Mouse (Mus musculus): ENCODE results near the gene Upf3a.
A peak's percentile ranks its signal among the peaks of the same experiment; 100 is the strongest.
"Not testable (repeated sequence)": the region's sequence is repeated elsewhere in the genome, so short reads cannot be mapped to it uniquely, and the experiment has no call there.

The Upf3a gene

DNA sequence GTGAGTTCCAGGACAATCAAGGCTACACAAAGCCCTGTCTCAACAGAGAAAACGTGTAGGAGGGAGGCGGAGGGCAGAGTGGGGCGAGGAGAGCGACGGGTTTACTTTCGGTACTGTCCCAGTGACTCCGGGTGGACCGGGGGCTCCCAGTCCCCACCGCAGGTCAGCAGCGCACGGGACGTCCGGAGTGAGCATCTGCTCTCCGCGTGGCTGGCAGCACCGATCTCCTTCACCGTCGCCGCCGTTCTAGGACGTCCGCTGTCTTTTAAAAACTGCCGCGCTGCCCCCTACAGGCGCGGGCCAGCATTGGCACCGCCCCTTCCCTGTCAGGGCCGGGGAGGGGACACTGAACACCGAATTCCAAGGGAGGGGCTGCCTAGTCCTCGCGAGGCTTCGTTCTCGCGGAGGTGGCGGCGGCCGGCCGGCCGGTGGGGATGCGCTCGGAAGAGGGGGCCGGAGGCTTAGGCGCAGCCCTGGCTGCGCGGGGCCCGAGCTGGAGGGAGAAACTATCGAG is at the start of gene Upf3a:
Gene Upf3a (plus strand): TSS at position 366 of the 514 bp plus-strand sequence.
- DNase-seq (ENCODE audit: low read depth, low spot score): peak; percentile 82

DNA sequence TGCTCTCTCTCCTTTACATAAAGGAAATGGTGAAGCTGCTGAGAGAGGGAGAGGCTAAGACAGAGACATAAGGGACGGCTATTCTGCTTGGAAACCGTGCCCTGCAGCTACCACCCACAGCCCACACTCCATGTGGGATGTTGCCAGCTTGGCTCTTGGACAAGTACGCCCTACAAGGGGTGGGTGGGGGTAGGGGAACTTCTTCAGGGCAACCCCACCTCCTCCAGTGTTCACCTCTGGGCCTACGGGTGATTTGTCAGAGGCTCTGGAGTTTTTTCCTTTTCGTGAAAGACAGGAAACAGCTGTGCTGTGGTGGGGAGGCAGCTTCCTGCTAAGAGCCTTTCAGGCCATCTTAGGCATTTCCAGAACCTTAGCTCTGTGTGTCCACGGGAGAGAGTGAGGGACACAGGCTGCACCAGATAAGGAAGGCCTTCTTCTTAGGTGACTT is 45.1 kb upstream of the Upf3a start:
- no peak for DNase-seq (ENCODE audit: low read depth, low spot score)

DNA sequence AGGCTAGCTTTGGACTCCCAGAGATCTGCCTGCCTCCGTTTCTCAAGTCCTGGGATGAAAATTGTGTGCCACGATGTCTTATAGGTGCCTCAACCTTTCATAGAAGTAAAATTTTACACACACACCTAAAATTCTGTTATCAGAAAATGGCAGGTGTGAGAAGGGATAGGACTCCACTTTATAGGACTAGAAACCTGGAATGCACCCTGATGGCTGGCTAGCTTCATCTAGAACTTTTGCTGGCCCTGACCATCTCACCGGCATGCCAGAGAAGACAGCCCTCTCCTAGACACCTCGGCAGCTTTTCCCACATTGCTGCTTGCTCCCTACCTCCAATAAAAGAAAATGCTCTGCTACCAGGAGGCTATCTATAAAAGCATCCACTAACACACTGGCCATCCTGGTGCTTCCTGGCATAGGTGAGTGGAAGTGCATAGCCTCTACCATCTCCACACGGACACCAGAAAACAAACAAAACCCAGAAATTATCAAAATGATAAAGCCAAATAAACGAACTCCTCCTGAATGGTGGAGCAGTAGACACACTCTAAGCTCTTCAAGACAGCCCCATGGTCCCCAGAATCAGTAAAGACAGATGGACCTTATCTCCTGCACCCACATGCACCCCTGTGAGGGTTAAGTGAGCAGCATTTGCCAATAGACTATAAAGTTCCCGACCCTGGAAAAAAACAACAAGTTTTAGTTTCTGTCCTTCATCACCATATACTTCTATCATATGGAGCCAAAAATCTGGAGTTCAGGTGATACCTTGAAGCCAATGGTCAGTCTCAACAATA is 44.4 kb upstream of the Upf3a start:
- no peak for DNase-seq (ENCODE audit: low read depth, low spot score)

DNA sequence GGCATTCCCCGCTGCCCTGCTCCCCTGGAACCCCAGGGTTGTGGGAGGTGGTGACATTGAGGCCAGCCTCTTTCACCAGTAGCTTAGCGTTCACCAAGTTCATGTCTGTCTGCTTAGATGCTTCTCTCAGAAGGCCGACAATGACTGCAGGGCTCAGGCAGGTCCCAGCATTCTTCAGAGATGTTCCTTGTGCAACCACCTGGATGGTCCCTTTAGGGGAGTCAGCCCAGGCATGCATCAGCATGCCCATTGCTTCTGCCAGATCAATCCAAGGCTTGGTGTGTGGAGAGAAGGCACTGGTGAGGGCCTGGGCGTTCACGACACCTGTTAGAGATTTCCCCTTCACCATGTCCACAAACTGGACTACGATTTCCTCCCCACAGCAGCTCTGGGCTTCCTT is 39.2 kb upstream of the Upf3a start:
- not testable (repeated sequence) for DNase-seq (ENCODE audit: low read depth, low spot score)

DNA sequence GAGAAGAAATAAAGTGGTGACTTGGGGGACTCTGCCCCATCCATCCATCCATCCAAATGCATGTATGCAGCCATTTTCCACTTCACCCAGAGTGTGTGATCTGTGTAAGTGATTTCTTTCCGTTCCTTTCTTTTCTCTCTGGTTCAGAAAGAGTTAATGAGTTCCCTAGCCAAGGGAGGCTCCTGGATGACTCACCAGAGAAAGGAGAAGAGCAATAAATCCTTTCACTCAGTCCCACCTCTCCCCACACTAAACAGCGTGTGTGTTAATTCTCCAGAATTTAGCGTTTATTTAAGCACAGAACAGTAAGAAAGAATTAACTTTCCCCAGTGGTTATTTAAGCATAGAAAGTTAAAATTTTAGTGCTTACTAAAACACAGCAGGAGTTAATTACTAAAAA is 37.8 kb upstream of the Upf3a start:
- DNase-seq (ENCODE audit: low read depth, low spot score): no peak

DNA sequence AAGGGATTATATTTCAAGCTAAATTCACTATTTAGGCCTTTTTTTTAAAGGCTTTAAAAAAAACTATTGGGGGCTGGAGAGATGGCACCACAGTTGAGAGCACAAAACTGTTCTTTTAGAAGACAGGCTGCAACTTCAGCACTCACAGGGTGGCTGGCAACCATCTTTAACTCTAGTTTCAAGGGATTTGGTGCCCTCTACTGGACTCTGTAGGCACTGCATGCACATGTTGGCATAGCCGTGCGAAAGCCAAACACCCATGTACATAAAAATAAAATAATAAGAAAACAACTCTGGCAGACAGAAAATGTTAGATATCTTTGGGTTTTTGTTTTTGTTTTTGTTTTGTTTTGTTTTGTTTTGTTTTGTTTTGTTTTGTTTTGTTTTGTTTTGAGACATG is 31.7 kb upstream of the Upf3a start:
- DNase-seq (ENCODE audit: low read depth, low spot score): no peak

DNA sequence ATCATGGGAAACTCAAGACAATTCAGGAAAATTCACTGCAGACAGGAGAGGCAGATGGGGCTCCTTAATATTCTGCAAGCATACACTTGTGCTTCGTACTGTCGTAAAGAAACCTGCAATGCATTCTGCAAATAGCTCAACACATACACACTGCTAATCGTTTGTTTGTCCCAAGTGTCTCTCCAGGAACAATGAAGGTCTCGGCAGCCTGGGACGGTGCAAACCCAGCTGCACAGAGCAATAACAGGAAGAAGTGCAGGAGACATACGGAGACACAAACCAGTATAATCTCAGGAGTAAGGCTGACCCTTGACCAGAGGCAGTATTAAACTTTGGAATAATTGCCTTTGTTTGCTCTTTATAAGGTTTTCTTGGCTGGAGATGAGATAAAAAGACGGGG is 28.9 kb upstream of the Upf3a start:
- DNase-seq (ENCODE audit: low read depth, low spot score): no peak

DNA sequence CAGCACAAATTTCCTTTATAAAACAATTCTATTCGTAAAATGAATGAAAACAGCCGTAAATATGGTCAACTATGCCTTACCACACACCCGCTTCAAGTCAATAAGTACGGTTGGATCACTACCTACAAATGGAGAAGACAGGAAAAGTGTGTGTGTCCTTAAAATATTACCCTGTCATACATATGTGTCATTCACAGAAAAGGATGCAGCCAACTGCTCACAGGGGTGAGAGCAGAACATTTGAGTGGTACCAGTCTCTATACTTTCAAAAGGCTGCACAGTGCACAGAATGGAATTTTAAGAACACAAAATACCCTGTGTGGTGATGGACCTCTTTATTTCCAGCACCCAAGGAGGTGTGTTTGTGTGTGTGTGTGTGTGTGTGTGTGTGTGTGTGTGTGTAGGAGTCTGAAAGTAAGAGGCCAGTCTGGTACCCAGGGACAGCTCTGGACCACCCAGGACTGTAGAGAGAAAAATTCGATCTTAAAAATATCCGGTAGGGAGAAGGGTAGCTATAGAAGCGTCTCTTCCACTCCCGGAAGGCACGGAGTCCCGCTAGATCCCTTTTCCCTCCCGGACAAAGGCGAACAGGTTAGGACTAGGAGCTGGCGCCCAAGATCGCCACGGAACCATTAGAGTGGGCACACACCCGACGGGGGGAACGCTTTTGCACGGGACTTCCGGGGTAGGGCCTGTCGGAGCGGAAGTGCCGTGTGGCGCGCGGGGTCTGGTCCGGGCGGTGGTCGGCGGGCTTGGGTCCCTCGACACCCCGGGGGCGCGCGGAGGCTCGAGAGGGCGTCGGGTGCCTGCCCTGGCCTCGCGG is 28.2 kb upstream of the Upf3a start, which contains the start of gene Cdc16:
Gene Cdc16 (plus strand): TSS at position 695 of the 823 bp plus-strand sequence.
- DNase-seq (ENCODE audit: low read depth, low spot score): peak; percentile 76

DNA sequence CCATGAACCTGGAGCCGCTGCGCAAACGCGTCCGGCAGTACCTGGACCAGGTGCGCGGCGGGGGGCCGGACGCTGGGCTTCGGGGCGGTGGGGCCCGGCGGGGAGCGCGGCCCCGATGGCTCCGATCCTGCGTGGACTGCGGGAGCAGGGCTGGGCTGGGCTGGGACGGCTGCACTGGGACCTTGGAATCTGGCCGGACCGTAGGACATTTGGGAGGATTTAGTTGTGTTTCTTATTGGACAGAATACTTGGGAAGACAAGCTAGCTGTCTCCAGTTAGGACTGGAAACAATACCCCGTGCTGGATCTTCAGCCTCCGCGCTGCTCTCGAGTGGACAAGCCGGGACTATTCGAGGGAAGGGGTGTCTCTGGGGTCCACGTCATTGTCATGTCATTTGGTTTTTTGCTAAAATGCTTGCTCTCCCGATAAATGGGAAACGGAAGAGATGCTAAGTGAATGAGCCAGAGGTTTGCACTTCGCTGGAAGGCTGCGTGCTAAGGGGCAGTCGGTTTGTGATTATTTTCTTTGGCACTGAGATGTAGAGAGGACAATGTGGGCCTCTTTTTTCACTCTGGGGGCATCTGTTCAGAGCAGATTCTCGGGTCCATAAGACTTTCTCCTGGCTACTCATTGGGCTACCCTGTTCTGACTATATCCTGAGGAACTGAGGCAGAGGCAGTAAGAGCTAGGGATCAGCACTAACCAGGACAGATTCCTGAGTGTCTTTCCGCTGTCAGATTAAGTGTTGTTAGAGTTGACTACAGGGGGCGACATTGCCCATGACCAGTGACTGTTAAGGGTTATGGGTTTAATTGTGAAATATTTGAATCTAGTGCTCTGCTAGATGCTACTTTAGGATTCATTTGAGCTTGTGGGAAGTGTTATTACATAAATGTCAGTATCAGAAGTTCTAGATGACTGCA is 27.3 kb upstream of the Upf3a start:
- DNase-seq (ENCODE audit: low read depth, low spot score): no peak

DNA sequence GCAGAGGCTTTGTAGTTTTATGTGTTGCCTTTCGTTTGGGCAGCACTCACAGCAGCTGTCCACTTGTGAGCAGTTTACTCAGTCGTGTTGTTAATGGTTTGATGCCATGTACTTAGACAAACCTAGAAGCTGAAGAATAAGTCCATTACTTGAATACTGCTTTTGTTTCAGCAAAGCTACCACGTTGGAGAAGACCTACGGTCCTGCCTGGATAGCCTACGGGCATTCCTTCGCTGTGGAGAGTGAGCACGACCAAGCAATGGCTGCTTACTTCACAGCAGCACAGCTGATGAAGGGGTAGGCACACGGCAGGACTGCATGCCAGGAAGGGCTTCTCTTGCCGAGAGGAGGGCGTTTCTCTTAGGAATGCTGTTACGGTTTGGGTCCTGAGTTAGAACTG is 16.2 kb upstream of the Upf3a start:
- no peak for DNase-seq (ENCODE audit: low read depth, low spot score)

DNA sequence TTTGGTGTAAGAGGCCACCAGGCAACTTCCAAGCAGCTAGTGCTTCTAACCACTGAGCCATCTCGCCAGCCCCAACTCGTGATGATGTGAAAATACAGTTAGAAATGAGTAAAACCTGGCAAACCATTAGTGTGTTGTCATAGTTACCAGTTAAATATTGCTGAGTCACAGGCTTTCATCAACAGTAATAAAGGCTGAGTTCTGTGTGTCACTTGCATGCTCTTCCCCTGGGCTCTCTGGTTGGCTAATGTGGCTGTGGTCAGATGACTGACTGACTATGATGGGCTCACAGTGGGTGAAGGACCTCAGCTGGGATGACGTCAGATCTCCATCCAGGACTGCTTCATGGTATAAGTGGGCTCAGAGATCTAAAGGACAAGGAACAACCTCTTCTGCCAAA is 4.9 kb upstream of the Upf3a start:
- DNase-seq (ENCODE audit: low read depth, low spot score): no peak

DNA sequence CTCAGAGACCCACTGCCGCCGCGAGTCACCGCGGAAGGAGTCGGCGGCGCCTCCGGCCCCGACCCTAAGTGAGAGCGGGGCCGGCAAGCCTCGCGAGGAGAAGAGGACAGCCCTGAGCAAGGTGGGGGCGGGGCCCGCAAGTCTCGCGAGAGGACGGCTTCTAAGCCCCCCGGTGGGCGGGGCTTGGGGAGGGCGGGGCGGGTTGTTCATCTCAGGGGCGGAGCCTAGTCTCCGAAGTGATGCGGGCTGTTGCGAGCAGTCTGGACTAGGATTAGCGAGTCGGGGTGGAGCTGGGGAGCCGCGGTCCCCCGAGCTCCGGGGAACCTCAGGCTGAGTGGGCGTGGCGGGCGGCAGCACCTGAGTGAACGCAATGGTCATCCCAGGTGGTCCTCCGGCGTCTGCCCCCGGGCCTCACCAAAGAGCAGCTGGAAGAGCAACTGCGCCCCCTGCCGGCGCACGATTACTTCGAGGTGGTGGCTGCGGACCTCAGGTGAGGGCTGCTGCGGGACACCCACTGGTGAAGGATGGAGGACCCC is 417 bp downstream of the Upf3a start:
- peak; percentile 93 for DNase-seq (ENCODE audit: low read depth, low spot score)

DNA sequence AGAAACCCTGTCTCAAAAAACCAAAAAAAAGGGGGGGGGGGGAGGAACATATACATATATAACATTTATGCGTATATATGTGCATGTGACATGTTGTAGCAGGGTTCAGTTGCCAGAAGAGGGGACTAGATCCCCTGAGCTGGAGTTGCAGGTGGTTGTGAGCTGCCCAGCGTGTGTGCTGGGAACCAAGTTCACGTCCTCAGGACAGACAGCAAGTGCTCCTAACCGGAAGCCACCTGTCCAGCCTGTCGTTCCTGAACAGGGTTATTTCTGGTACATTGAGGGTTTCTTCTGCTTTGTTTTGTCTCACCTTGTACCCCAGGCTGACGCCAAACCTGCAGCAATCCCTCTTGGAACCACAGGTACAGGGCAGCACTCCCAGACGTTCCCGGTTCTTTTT is 4.2 kb downstream of the Upf3a start:
- no peak for DNase-seq (ENCODE audit: low read depth, low spot score)

DNA sequence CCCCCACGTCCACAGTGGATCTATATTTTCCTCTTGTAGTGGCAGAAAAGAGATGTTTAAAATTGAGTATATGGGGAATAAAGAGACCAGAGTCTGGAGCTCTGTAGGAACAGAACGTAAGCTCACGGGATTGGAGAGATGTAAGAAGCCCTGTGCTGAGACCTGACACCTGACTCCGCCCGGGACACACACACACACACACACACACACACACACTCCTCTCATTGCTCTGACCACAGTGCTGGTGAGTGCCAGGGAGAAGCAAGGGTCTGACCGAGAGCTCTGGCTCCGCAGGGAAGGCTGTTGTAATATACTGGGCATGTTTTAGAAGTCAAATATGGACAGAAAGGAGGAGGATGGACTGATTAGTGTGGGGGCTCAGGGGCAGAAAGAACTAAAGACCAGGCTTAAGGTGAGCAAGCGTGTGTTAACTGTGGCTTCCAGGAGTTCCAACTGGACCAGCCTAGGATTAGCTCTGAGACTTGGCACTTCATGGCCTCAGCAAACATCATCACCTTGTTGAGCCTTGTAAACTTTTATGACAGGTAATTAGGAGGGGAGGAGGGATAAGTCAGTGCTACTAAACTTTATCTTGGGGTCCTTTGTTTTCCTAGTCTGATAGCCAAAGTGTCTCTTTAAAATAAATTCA is 7.8 kb downstream of the Upf3a start:
- DNase-seq (ENCODE audit: low read depth, low spot score): no peak

DNA sequence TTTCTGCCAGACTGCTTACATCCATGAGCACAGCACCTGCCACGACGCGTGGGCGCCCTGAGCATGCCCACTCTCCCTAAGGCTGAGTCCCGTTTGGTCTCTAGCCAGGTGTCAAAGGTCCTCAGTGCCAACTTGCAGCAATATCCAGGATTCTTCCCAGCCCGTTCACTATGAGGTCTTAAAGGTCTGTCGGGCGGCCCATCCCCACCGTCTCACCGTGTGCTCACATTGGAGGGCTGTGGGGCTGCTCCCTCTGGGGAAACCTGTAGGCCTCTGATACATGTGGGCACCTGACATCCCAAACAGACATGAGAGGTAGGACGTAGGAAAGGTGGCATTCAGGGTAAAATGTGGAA is 8.3 kb downstream of the Upf3a start:
- DNase-seq (ENCODE audit: low read depth, low spot score): no peak

DNA sequence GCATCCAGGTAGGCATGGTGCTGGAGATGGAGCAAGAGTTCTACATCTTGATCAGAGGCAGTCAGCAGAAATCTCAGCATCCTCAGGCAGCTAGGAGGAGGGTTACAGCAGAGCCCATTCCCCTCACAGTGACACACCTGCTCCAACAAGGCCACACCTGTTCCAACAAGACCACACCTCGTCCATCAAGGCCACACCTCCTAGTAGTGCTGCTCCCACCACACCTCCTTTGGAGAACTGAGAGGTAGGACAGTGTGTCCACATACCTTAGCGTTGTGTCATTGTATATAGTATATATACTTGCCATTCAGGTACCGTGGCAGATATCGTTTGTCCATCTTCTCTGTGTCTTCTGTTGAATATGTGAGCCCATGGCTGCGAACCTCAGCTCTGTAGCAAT is 12.3 kb downstream of the Upf3a start:
- DNase-seq (ENCODE audit: low read depth, low spot score): no peak

DNA sequence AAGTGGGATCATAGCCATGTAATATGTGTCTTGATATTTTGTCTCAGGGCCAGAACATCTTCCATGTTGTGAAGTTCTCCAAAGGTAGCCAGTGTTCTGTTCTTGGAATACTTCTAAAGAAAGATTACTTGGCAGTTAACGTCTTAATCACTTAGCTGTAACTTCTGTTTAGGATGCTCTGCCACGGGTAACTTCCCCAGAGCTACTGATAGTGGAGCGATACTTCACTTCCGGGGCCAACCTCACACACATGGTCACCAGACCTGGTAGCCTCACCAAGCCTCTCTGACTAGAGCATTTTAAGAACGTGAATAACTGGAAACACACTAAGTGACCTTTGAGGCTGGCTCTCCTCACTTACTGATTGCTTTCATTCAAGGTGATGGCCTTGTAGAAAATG is 14.2 kb downstream of the Upf3a start:
- DNase-seq (ENCODE audit: low read depth, low spot score): no peak

DNA sequence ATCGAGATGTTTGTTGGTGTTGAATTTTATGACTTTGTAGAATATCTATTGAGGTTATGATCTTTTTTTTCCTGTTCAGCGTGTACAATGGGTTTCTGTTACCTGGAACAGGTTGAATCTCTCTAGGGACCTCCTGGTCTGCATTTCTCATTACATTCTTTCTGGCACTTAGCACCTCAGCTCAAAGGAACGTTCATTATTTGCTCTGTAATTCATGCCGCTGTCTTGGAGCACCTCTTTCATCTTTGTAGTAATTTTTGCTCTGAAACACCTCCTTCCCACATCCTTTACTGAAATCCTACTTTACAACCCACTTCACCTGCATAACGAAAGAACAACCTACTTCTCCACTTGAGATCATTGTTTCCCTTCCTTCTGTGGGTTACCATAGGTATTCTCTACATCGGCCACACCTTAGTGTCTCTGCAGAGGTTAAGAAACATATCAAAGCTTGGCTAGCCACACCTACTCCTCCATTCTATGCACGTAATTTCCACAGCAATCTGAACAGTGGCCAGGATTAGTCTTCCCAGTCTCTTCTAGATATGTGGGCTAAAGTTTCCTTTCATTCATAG is 43.3 kb downstream of the Upf3a start:
- no peak for DNase-seq (ENCODE audit: low read depth, low spot score)

DNA sequence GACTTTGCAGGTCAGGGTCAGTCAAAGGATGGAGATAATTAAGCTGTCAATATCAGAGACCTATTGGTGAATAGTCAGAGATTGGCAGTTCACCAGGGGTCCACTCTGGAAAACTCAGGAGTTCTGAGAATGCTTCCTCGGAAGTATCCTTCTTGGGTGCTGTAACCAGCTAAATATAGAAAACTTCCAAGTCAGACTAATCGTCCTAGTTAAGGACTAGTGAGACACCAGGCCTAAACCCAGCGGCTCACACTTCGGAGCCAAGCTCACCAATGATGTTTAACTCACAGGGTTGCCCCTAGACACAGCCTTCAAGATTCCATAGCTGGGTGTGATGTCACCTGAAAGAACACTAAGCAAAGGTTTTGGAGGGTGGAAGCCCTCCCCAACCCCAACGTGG is 52.9 kb downstream of the Upf3a start, which contains the start of gene AF366264:
Gene AF366264 (minus strand): TSS at position 101 of the 400 bp plus-strand sequence.
- DNase-seq (ENCODE audit: low read depth, low spot score): not testable (repeated sequence)

DNA sequence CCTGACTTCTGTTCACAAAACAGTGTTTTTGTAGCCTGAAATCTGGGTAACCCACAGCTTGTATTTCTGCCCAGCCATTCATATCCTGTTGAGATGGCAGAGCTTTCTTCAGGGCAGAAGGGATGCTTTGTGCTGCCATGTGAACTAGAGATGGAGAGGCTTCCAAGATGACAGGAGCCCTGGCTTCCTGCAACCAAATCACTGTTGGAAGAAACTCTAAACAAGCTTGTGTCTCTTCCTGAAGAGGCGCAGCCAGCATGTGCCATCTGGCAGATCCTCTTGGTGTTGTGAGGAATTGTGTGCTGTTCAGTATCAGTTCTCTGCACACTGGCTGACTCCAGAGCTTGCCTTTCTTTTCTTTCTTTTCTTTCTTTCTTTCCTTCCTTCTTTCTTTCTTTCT is 57.9 kb downstream of the Upf3a start:
- DNase-seq (ENCODE audit: low read depth, low spot score): not testable (repeated sequence)
